Mouse (Mus musculus) right cerebral cortex, postnatal 4 days (tissue): Measurements from ENCODE around the gene Glt8d2.

ENCODE experiments used
- DNase-seq: peaks from one replicate; pipeline ENCODE4 v3.0.0-alpha.2; 2022

Gene Glt8d2

DNA sequence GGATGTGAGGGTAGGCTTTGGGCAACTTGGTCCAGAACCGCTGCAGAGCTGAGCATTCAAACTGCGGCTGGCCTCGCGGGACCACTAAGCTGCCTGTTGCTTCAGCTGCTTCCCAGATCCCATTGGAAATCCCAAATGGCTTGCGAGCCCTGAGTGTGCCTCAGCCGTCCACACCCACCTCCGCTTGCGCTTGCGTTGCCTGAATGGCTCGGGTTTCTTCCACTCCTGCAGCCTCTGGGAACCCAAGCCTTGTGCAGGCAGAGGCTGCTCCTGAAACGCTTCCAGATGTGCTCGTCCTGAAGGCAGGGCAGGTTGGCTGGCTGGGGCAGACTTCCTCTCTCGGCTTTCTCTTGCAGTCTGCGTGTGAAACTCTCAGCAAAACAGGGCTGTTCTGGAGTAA is at the start of gene Glt8d2:
Gene Glt8d2 (minus strand): TSS at position 157 of the 400 bp plus-strand sequence.
- DNase-seq: peak; percentile 12

DNA sequence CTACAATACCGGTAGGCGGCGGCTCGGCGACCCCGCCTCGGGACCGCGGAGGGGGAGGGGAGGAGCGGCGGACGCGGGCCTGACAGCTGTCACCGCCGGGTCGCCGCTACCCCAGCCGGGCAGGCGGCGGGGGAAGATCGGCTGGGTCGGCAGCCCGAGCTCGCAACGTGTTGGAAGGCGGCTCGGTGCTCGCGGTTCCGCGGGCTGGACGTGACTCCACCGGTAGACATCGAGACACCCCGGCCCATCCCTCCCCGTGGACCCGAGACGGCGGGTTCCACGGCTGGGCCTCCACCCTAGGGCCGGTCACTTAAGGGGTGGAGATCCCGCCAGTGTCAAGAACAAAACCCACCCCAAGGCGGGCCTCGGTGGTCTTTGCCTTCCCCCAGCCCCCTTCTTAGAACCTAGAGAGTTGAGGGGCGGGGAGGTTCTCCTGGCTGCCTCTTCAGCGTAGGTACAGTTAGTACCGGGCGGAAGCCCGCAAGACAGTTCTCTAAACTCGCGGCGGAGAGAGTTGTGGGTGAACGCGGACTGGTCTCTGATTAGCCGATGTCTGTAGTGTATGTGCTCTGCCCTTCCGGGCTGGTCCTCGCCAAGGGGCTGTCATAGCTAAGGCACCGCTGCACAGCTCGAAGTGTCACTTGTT is 9.0 kb upstream of the Glt8d2 start:
- no peak for DNase-seq

DNA sequence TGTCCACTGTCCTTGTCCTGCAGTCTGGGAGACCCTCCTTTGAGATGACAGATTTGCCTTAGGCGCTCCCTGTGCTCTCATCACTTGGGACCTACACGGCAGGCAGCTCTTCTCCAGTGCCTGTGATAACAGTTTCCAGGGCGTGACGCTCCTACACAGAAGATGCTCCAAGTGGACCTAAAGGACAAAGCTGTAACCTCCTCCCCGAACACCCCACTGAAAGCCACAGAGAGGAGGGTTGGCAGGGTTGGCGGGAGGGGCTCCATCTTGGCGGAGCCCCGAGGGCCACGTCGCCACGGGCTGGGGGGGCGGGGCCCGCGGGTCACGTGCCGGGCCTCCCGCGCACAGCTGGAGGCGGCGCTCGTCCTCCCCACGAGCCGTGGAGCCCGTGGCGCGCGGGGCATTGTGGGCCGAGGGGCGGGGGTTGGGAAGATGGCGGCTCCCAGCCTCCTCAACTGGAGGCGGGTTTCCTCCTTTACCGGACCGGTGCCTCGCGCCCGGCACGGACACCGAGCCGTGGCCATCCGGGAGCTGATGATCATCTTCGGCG is 8.3 kb upstream of the Glt8d2 start:
- peak; percentile 89 for DNase-seq

DNA sequence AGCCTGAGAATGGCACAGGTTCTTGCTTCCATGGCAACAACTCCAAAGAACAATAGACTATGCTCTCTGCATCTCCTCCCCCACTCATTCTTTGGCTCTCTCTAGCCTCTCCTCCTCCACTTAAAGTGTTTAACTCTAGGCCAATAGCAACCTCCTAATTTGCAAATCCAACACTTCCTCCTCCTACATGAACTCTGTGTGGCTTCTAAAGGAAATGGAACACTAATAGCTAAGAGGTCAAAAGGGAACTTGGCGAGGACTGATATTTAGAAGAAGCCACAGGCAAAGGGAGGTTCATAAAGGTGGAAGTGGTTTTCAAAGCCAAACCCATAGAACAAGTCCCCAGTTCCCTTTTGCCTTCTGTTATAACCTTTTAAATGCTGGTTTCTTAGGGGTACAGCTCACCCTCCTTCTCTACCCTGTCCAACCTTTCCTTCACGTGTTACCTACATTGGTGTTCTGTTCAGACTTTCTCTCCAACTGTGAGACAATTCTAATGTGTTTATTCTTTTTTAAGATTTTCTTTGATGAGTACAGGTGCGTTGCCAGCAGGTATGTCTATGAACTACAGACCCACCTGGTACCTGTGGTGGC is 7.0 kb upstream of the Glt8d2 start:
- no peak for DNase-seq

DNA sequence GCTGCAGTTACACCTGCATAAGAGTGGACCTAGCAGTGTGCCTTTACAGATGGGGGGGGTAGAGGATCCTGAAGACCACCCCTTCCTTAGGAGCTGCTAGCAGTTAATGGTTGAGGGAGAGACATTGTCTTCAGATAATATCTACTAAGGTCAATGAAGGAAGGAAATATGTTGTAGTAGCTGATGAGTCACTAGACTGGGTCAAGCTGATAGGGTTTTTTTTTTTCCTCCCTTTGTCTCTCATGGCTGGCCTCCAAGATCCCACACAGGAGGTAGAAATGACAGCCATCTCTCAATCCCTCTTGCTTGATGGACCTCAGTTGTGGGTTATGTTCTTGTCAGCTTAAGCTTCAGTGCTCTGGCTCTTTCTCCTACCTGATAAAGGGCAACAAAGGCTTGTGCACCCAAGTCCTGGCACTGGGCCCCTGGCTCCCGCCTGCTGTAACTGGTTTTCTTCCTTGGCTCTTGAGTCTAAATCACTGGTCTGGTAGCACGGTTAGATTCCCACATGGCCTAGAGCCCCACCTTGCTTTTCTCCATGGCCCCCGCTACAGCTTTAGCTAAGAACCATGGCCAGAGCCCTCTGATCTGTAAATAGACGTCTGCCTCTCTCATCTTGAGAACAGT is 6.1 kb upstream of the Glt8d2 start:
- DNase-seq: no peak

DNA sequence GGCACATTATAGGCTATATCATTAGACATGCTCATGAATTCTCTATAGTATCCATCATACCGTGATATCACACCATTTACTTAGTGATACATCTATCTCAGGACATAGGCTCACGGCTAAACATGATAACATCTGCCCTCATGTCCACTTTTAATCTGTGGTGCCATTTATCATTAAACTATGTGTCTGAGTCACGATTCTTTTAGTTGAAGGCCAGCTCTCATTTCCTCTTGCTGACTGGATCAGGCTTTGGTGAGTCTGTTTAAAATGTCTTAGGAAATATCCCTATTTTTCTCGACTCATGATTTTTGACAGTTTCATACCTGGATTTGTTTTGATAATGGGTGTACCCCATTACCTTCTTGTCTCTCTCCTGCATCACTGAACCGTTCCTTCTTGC is 5.5 kb upstream of the Glt8d2 start, which contains the start of gene Hcfc2:
Gene Hcfc2 (plus strand): TSS at position 205 of the 400 bp plus-strand sequence.
- no peak for DNase-seq

DNA sequence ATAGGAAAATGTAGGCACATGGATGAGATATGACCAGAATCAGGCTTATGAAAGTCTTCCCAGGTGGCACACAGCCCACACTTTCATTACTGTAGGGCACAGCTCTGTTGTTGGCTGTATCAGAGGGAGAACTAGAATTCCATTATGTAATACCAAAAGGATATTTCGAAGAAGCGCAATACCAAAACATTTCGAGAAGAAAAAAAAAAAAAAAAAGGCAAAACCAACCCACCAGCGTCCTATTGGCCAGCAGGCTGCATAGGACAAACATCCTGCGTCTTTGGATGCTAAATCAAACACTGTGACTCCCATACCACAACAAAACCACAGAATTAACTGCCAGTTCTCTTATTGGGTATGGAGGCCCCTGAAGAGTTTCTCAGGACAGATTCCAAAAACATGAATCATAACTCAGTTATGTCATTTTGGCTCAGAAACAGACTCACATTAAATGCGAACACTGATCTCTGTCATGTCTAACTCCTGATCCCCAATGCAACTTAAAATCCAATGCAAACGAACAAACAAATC is 704 bp downstream of the Glt8d2 start:
- no peak for DNase-seq

DNA sequence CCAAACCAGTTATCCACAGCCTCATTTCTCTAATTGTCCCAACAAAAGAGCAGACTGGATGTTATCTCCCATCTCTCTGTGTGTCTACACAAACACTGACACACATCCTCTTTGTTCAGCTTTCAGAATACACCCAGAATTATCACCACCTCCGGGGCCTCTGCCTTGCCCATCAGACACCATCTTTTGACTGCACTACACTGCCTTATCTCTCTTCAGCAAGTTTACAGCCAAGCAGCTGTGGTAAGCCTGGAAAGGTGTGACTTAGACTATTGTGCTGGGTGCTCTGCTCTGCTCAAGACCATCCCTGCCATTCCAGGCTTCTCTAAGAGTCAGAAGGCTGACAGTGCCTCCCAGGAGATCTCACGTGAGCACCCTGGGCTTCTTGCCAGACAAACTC is 5.0 kb downstream of the Glt8d2 start:
- DNase-seq: no peak

DNA sequence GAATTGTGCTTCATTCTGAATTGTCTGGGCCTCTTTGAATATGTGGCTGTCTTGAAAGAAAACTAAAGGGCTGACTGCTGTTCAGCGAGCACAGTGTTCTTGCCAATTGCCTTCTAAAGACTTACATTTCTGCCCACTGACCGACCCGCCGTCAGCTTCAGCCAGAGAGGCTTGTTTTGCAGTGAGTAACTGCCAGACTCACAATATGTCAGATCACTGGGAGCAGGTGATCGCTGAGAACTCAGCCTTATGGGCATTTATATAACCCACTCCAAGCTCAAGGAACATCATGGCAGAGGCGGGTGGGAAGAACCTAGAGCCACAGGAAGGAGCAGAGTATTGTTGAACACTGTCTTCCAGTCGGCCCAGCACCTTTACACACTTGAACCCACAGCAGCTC is 8.8 kb downstream of the Glt8d2 start:
- no peak for DNase-seq

DNA sequence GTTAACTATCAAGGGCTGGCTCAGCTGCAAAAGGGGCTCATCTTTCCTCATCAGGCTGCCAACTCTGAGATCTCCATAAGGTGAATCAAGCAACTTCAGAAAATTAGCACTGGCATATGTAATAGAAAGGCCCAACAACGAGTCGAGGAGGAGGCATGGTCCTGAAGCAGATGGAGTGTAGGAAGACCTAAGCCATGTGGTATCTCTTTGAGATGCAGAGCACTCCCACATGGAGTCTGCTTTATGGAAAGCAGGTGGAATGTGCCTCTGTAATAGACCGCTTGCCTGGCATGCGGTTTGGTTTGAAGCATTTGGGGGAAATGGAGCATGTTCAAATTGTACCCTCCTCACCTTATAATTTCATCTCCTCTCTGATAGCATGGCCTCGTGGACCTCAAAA is 9.7 kb downstream of the Glt8d2 start:
- no peak for DNase-seq

DNA sequence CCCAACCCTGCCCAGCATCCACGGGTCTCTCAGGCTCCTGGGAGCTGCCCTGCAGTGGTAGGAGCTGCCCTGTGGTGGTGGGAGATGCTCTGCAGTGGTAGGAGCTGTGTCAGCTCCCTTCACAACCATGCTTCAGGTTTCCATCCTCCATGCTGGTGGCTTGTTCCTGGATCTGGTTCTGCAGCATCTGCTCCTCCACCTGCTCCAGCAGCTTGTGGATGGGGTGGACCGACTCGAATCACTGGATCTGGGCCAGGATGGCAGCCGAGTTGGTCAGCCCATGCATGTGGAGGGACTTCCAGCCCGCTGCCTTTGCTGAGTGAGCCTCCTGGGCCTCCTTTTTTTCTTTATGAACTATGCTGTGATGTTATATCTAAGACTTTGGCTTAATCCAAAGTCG is 13.5 kb downstream of the Glt8d2 start:
- DNase-seq: no peak

DNA sequence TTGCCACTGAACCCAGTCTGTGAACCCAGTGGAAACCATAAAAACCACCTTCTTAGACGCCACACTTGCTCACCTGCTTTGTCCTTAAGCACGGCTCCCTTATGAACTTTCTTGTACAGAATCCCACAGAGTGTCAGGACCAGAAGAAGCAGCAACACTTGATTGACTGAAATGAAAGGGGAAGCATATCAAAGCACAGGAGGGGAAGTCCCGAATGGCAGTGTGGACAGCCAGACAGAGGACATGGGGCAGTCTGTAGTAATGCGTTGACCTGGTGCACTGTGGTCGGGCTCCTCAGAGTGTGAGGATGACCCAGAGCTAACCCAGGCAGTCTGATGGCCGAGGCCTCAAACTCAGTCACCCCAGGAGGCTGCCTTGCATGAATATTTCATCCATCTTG is 20.2 kb downstream of the Glt8d2 start:
- no peak for DNase-seq

DNA sequence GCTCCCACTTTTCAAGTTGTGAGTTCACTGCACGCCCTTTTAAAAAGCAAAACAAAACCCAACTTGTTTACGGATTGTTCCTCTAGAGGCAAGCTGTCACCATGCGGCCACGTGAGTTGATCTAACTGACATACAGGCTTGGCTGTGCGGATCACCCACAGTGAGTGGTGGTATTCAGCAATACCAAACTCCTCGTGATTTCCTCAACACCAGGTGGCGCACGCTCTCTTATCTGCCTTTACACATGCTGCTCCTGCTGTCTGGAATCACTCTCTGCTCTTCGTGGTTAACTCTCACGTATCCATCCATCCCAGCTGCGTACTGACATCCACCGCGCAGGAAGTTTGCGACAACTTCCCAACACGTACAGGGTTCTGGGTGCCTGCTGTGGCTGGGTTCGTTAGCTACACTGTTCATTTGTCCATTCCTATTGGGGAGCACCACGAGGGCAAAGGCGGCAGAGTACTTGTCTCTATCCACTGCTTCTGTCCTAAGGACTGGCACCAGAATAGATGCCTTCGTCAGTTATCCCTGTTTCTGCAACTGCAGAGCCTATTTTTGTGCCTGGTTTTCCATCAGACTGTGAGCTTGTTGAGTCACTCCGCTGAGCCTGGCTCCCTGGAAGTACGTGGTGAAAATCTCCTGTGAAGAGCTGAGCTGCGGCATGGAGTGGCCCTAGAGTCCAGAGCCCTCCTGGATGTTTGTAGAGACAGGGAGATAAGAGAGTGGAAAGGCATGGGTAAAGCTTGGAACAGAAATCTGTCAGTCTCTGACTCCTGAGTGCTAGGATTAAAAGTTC is 23.8 kb downstream of the Glt8d2 start:
- DNase-seq: peak; percentile 91

DNA sequence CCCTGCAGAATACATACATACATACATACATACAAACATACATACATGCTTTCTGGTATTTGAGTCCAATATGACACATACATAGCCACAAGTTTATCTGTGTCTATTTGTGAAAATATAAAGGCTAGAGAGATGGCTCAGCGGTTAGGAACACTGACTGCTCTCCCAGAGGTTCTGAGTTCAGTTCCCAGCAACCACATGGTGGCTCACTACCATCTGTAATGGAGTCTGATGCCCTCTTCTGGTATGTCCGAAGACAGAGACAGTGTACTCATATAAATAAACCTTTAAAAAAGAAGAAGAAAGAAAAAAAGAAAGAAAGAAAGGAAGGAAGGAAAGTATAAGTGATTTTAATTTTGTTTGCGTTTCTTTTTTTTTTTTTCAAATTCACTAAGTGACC is 24.5 kb downstream of the Glt8d2 start:
- no peak for DNase-seq

DNA sequence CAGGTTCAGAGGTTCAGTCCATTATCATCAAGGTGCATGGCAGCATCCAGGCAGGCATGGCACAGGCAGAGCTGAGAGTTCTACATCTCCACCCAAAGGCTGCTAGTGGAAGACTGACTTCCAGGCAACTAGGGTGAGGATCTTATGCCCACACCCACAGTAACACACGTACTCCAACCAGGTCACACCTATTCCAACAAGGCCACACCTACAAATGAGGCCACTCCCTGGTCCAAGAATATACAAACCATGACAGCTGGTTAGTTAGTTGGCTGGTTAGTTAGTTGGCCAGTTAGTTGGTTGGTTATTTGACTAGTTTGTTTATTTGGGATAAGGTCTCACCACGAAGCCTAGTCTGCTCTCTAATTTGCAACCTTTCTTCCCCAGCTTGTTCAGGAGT is 27.2 kb downstream of the Glt8d2 start:
- DNase-seq: no peak

DNA sequence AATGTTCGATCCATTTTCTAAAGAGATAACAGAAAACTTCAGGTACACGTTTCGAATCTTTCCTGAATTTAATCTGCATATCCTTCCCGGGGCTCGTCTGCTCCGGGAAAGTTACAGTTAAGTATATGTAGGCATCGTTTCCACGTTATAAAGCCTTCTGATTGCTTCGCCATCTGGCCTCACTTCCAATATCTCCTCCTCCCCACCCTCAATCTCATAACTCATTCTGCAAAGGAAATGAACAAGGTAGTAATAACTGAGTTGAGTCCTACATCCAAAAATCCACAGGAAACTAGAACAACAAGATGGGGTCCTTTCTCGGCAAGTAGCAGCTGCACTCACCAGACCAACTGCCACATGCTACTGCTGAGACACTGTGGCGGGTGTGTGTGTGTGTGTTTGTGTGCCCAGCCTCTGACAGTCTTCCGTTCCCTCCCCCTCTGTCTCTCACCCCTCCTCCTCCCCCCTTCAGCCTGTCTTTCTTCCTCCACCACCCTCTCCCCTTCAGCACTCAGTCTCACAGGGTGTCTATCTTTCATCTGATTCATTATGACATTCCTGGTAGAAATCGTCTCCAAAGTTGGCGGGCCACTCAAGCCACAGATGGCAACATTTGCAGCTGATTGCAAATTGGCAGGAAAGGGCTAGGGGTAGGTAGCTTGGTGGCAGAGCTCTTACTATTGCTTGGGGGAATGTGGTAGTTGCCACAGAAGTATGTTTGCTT is 28.0 kb downstream of the Glt8d2 start:
- DNase-seq: peak; percentile 27

DNA sequence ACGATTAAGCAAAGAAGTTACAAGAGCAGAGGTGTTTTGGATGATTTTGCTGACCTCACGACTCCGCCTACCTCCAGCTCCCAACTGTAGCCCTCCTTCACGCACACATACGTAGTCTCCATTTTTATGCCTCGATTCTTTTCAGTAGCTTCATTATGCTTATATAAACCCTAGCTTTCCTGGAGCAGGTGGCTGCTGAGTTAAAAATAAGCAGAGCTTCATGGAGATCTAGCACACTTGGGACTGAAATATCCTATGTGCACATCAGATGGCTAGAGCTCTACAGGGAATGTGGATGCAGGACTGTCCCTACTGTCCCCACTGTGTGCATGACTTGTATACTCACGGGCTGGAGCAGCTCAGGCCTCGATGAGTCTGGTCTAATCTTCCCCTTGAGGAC is 28.6 kb downstream of the Glt8d2 start:
- DNase-seq: peak; percentile 11

DNA sequence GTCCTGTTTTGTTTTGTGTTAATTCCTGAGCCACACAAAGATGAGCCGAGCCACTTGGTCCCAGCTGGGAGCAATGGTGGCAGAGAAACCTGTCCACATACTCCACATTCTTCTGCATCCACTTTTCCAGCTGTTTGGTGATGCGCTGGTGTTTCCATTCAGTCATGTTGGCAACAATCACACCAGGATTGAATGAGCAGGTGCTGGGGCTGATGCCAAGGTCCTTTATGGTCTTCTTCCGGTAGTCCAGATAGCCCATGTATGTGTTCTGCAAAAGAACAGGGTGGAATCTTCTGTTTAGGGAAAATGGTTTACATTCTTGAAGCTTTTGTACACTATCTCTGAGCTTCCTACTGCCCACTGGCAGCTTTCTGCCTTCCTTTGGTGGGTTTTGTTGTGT is 35.9 kb downstream of the Glt8d2 start:
- DNase-seq: no peak

DNA sequence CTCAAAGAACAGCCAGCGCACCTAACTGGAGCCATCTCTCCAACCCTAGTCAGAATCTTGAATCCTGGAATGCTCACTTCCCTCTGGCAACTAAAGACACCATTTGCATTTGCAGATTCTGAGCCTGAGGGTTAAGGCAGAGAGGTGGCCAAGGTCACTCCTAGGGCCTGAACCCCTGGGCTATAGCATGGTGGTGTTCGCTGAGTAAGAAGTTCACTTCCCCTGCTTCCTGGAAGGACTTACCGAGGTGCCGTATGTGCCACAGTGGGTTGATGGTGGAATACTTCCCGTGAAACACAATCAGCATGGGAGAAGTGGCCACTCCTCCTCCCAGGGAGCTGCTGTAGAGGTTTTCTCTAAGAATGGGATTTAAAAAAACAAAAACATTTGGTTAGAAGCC is 37.8 kb downstream of the Glt8d2 start:
- no peak for DNase-seq

DNA sequence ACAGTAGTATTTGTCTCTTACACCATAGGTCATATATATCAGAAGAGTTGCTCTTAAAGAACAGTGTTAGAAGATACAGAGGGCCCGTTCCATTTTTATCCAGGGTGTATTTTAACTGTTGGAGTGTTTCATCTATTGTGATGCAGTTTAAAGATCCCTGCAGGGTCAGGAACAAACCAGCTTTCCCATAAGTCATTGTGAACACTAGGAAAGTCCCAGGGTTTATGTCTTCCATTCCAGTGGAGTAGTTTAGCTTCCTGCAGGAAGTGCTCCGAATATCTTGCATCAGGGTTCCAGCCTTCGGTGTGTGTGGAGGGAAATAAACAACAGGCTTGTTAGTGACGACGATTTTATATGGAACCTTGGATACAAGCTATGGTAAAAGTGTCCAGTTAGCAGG is 39.2 kb downstream of the Glt8d2 start:
- DNase-seq: no peak

DNA sequence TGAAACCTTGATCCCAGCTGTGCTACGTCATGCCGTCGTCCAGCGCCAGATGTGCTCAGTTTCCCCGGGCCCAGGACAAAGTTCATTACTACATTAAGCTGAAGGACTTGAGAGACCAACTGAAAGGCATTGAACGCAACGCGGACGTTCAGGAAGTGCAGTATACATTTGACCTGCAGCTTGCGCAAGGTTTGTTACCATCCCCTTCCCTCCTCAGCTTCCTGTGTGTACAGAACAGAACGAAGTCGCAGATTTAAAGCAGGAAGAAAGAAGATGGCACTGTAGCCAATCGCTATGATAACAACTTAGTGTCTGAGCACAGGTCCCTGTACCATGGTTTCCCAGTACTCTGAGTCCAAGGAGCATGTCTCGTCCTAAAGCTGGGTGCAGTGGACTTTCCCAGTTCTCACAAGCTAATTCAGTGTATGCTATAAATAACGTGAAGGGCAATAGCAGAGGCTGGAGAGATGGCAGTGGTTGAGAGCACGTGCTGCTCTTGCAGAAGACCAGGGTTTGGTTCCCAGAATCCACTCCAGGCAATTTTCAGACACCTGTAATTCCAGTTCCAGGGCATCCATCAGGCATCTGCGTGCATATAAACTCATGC is 43.1 kb downstream of the Glt8d2 start:
- DNase-seq: no peak

DNA sequence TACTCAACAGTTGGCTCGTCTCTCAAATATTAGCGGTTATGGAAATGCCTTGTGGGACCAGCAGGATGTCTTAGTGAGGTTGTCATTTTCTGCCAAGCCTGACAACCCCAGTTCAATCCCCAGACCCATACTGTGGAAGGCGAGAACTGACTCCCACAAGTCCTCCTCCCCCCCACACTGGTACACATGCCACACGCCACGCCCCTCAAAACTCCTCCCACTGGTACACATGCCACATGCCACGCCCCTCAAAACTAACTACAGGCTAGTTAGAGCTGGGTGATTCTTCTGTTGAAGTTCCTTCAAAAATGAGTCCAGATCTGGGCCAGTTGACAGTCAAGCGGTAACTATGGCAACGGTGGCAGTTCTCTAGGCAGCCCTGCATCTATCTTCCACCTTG is 44.4 kb downstream of the Glt8d2 start:
- no peak for DNase-seq
